Comparison of ENCODE assay signal across 14 mouse cellular contexts in the genomic region with DNA sequence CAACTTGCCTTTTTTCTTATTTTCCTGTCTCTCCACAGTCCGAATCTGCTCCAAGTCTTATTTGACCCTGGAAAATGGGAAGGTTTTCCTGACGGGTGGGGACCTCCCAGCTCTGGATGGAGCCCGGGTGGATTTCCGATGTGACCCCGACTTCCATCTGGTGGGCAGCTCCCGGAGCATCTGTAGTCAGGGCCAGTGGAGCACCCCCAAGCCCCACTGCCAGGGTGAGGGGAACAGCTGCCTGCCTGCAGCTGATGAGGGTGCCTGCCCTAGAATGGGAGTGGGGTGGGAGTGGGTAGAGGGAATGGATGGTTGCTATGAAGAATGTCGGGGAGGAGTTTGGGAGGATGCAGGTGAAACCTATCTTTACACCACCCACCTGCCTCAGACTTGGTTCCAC. TPM values are rescaled to one million over a fixed set of nuclear protein-coding genes. Genes with fewer than 3 reads are reported as not detected.
A peak's percentile ranks its signal among the peaks of the same experiment; 100 is the strongest.
DNase-seq lines count a peak whose midpoint lies in the region; ATAC-seq and TF ChIP-seq lines count a peak whose summit lies in the region.
"Had no signal": no experiment of that assay in that cellular context is flagged by ENCODE, and none has a peak within 500 bp of the region (broad histone marks: within the 10 kb centered on the region; RNA-seq: fewer than 3 reads in every experiment).

No protein-coding gene starts in this region.

- 0 out of 2 replicates have a peak, but pooled peaks cover 2% of the 10 kb centered on the region for H3K27me3 ChIP-seq in E14TG2a.4 (ENCODE audit: insufficient read depth, low read length)
- 0 out of 2 replicates have a peak, but pooled peaks cover 5% of the 10 kb centered on the region for H3K27me3 ChIP-seq in embryonic facial prominence, embryonic 12.5 days
- peaks cover 6% of the 10 kb centered on the region for H3K27me3 ChIP-seq in midbrain, embryonic 13.5 days

- H3K4me3 ChIP-seq in E14TG2a.4 (replicated peaks; ENCODE audit: low read length): peak overlapping the region; percentile 95
- H3K4me3 ChIP-seq in embryonic facial prominence, embryonic 12.5 days: 0 out of 2 replicates have a peak overlapping the region, but pooled peaks have one; percentile 6
- peak overlapping the region; percentile 90 for H3K4me3 ChIP-seq in midbrain, embryonic 13.5 days (replicated peaks)
- H3K4me3 ChIP-seq: liver, embryonic 15.5 days had no signal

- peak; percentile 24 to 38 for DNase-seq in adrenal gland, adult (ENCODE audit: inconsistent age in 2 of 2, low spot score in 1 of 2)
- DNase-seq in adrenal gland, adult 8-10 months: no peak
- DNase-seq in kidney, postnatal 36 days: no peak
- DNase-seq: adrenal gland, postnatal 14 days had no signal

- H3K4me1 ChIP-seq in E14TG2a.4 (replicated peaks; ENCODE audit: low read depth, low read length): peaks cover 84% of the 10 kb centered on the region
- H3K4me1 ChIP-seq in embryonic facial prominence, embryonic 12.5 days: peaks cover 33% of the 10 kb centered on the region
- H3K4me1 ChIP-seq in midbrain, embryonic 13.5 days (replicated peaks): peaks cover 67% of the 10 kb centered on the region

- TF ChIP-seq CTCF in E14TG2a.4 (conservative IDR thresholded peaks at IDR 0.05; ENCODE audit: low read length): no peak

- WGBS in embryonic facial prominence, embryonic 12.5 days: 59% methylated on average over 7 of the region's 7 CpGs
- WGBS in midbrain, embryonic 13.5 days: 69% methylated on average over 7 of the region's 7 CpGs

- H3K9ac ChIP-seq in embryonic facial prominence, embryonic 12.5 days: no peak overlapping the region
- H3K9ac ChIP-seq in midbrain, embryonic 13.5 days (replicated peaks): peak overlapping the region; percentile 64
- H3K9ac ChIP-seq: liver, embryonic 15.5 days had no signal

- H3K4me2 ChIP-seq in embryonic facial prominence, embryonic 12.5 days (replicated peaks): 0 out of 2 replicates have a peak overlapping the region, but pooled peaks have one; percentile 9
- peak overlapping the region; percentile 91 for H3K4me2 ChIP-seq in midbrain, embryonic 13.5 days (replicated peaks)
- H3K4me2 ChIP-seq: liver, embryonic 15.5 days had no signal

- no peak for ATAC-seq in embryonic facial prominence, embryonic 12.5 days (ENCODE audit: insufficient number of reproducible peaks, insufficient read depth, low FRiP score, low TSS enrichment)
- no peak for ATAC-seq in midbrain, embryonic 13.5 days
- no peak for ATAC-seq in erythroid progenitor cell, adult 5-6 weeks (replicated peaks; ENCODE audit: low FRiP score, poor library complexity, severe bottlenecking)
- ATAC-seq in erythroblast, adult 5-6 weeks (replicated peaks; ENCODE audit: low FRiP score, poor library complexity, severe bottlenecking): no peak

- no peaks in the 10 kb centered on the region for H3K9me3 ChIP-seq in E14TG2a.4 (ENCODE audit: low read length)
- no peaks in the 10 kb centered on the region for H3K9me3 ChIP-seq in embryonic facial prominence, embryonic 12.5 days
- no peaks in the 10 kb centered on the region for H3K9me3 ChIP-seq in midbrain, embryonic 13.5 days
- H3K9me3 ChIP-seq: liver, embryonic 15.5 days had no signal

- H3K27ac ChIP-seq in embryonic facial prominence, embryonic 12.5 days: no peak overlapping the region
- no peak overlapping the region for H3K27ac ChIP-seq in midbrain, embryonic 13.5 days
- H3K27ac ChIP-seq: liver, embryonic 15.5 days had no signal

- H3K36me3 ChIP-seq in E14TG2a.4 (ENCODE audit: insufficient read depth, low read length): peaks cover 49% of the 10 kb centered on the region
- H3K36me3 ChIP-seq in embryonic facial prominence, embryonic 12.5 days: 0 out of 2 replicates have a peak, but pooled peaks cover 2% of the 10 kb centered on the region
- peaks cover 6% of the 10 kb centered on the region; the same call in 1 of the 2 replicates for H3K36me3 ChIP-seq in midbrain, embryonic 13.5 days
- H3K36me3 ChIP-seq: liver, embryonic 15.5 days had no signal

RNA-seq across cellular contexts. Expression of gene Gabbr1, which starts 2.6 kb away (rescaled TPM):
- total RNA-seq in adrenal gland, adult 8-10 months (2022): 10 to 100 TPM; 25.3 to 63.8 (median 50.8) TPM
- polyA plus RNA-seq in embryonic facial prominence, embryonic 12.5 days (2016; fragmentation: Nextera tagmentation; extraction: Ambion mirVana): 19.8 and 20.5 TPM in 2 replicates
- 46.7 and 53.2 TPM in 2 replicates for polyA plus RNA-seq in midbrain, embryonic 13.5 days (2015; fragmentation: Nextera tagmentation; extraction: Ambion mirVana)
- total RNA-seq in erythroid progenitor cell, adult 5-6 weeks (2015; ENCODE audit: low replicate concordance): 3.8 and 11.5 TPM in 2 replicates
- total RNA-seq in erythroid progenitor cell, adult 5-6 weeks (2017; ENCODE audit: low replicate concordance): 0.51 and 1.5 TPM in 2 replicates
- 0.42 and 1.2 TPM in 2 replicates for total RNA-seq in erythroblast, adult 5-6 weeks (2015; ENCODE audit: low replicate concordance)
- total RNA-seq in erythroblast, adult 5-6 weeks (2017; ENCODE audit: low replicate concordance): 0.85 and 1.1 TPM in 2 replicates

RNA-seq across cellular contexts. Expression of gene Mog, which starts 25.2 kb away (rescaled TPM):
- not detected for total RNA-seq in adrenal gland, adult 8-10 months (2022)
- polyA plus RNA-seq in embryonic facial prominence, embryonic 12.5 days (2016; fragmentation: Nextera tagmentation; extraction: Ambion mirVana): 0.38 and 0.70 TPM in 2 replicates
- polyA plus RNA-seq in midbrain, embryonic 13.5 days (2015; fragmentation: Nextera tagmentation; extraction: Ambion mirVana): 1.6 TPM in 2 replicates
- total RNA-seq in erythroid progenitor cell, adult 5-6 weeks (2015; ENCODE audit: low replicate concordance): not detected in 2 replicates
- total RNA-seq in erythroid progenitor cell, adult 5-6 weeks (2017; ENCODE audit: low replicate concordance): not detected in 2 replicates
- total RNA-seq in erythroblast, adult 5-6 weeks (2015; ENCODE audit: low replicate concordance): not detected in 2 replicates
- total RNA-seq in erythroblast, adult 5-6 weeks (2017; ENCODE audit: low replicate concordance): not detected in 2 replicates
- total RNA-seq: adrenal gland, postnatal 14 days; megakaryocyte progenitor cell, adult 5-6 weeks had no signal
- polyA plus RNA-seq: heart, embryonic 14.5 days; liver, embryonic 15.5 days; spleen, adult 2 months had no signal

RNA-seq across cellular contexts. Expression of gene Olfr90, which starts 39.9 kb away (rescaled TPM):
- total RNA-seq in adrenal gland, adult 8-10 months (2022): not detected
- not detected in 2 replicates for polyA plus RNA-seq in embryonic facial prominence, embryonic 12.5 days (2016; fragmentation: Nextera tagmentation; extraction: Ambion mirVana)
- polyA plus RNA-seq in midbrain, embryonic 13.5 days (2015; fragmentation: Nextera tagmentation; extraction: Ambion mirVana): not detected in 2 replicates
- total RNA-seq in erythroid progenitor cell, adult 5-6 weeks (2015; ENCODE audit: low replicate concordance): not detected in 2 replicates
- total RNA-seq in erythroid progenitor cell, adult 5-6 weeks (2017; ENCODE audit: low replicate concordance): not detected in 2 replicates
- not detected in 2 replicates for total RNA-seq in erythroblast, adult 5-6 weeks (2015; ENCODE audit: low replicate concordance)
- not detected in 2 replicates for total RNA-seq in erythroblast, adult 5-6 weeks (2017; ENCODE audit: low replicate concordance)
- total RNA-seq: adrenal gland, postnatal 14 days; left cerebral cortex, adult 8-10 months; megakaryocyte progenitor cell, adult 5-6 weeks had no signal
- polyA plus RNA-seq: heart, embryonic 14.5 days; liver, embryonic 15.5 days; spleen, adult 2 months had no signal

RNA-seq across cellular contexts. Expression of gene Zfp57, which starts 47.4 kb away (rescaled TPM):
- 1 to 10 TPM; 2.0 to 2.6 (median 2.3) TPM for total RNA-seq in adrenal gland, adult 8-10 months (2022)
- polyA plus RNA-seq in embryonic facial prominence, embryonic 12.5 days (2016; fragmentation: Nextera tagmentation; extraction: Ambion mirVana): 151 and 169 TPM in 2 replicates
- polyA plus RNA-seq in midbrain, embryonic 13.5 days (2015; fragmentation: Nextera tagmentation; extraction: Ambion mirVana): 262 and 272 TPM in 2 replicates
- total RNA-seq in erythroid progenitor cell, adult 5-6 weeks (2015; ENCODE audit: low replicate concordance): not detected in 2 replicates
- total RNA-seq in erythroid progenitor cell, adult 5-6 weeks (2017; ENCODE audit: low replicate concordance): not detected in 2 replicates
- not detected in 2 replicates for total RNA-seq in erythroblast, adult 5-6 weeks (2015; ENCODE audit: low replicate concordance)
- total RNA-seq in erythroblast, adult 5-6 weeks (2017; ENCODE audit: low replicate concordance): not detected in 2 replicates

RNA-seq across cellular contexts. Expression of gene Olfr91, which starts 49.7 kb away (rescaled TPM):
- not detected for total RNA-seq in adrenal gland, adult 8-10 months (2022)
- polyA plus RNA-seq in embryonic facial prominence, embryonic 12.5 days (2016; fragmentation: Nextera tagmentation; extraction: Ambion mirVana): 0.08 TPM in 1 of 2 replicates, not detected in the other
- not detected in 2 replicates for polyA plus RNA-seq in midbrain, embryonic 13.5 days (2015; fragmentation: Nextera tagmentation; extraction: Ambion mirVana)
- total RNA-seq in erythroid progenitor cell, adult 5-6 weeks (2015; ENCODE audit: low replicate concordance): not detected in 2 replicates
- total RNA-seq in erythroid progenitor cell, adult 5-6 weeks (2017; ENCODE audit: low replicate concordance): not detected in 2 replicates
- not detected in 2 replicates for total RNA-seq in erythroblast, adult 5-6 weeks (2015; ENCODE audit: low replicate concordance)
- not detected in 2 replicates for total RNA-seq in erythroblast, adult 5-6 weeks (2017; ENCODE audit: low replicate concordance)
- total RNA-seq: adrenal gland, postnatal 14 days; left cerebral cortex, adult 8-10 months; megakaryocyte progenitor cell, adult 5-6 weeks had no signal
- polyA plus RNA-seq: heart, embryonic 14.5 days; liver, embryonic 15.5 days; spleen, adult 2 months had no signal

Comparison
In these comparisons a context has a peak if more than half of its experiments do, and no peak if none do; other contexts are left out.
1. DNase-seq: peak in adrenal gland, adult (2 of 2); none in adrenal gland, adult 8-10 months (single experiment) and kidney, postnatal 36 days (0 of 2).
2. H3K4me3 ChIP-seq: peak in every context shown above with its lines; median percentile 95 in E14TG2a.4; 90 in midbrain, embryonic 13.5 days; 6 in embryonic facial prominence, embryonic 12.5 days.